Mouse (Mus musculus): ENCODE measurements around the gene Arhgef17.

Arhgef17 gene

DNA sequence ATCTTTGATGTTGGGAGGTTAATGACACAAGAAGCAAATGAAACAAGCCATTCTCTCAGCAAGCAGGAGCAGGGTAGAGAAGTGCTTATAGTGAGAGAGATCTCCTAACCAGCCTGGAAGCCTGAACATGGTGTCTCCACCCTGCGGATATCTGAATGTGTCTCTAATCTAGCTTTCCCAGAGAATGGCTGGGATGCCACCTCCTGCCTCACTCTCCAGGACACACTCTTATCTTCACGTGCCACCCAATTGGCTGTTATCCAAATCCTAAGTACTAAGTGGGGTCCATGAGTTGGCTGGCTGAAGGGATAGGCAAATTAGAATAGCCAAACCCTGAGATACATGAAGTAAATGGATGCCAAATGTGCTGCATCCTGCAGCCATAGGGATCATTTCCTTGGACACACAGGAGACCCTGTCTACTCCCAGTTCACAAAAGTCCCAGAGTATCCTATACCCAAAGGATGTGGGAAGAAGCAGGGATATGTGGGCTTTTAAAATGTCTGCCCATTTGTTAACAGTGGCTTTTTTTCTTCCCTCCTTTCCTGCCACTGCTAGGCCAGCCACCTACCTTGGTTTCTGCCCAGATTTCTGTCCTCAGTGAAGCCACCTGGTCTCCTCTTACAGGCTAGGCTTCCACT, 87.4 kb downstream of the Arhgef17 start:
- DNase-seq: no peak

DNA sequence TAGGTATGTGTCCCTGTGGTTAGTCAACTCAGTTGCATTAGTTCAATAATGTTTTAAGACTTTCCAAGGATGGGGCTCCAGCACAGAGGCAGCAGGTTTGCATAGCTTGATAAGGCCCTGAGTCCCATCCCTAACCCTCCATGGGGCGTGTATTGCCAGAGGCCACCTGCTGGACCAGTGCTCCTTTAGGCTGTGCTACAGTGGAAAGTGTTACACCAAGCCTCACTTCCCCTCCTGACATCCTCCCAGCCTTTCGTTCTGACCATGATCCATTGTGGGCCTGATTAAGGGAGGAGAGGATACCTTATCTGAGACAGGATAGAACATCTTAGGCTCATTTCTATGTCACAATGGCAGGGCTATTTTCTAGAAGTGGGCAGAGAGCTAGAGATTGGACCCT, 88.0 kb downstream of the Arhgef17 start:
- no peak for DNase-seq

DNA sequence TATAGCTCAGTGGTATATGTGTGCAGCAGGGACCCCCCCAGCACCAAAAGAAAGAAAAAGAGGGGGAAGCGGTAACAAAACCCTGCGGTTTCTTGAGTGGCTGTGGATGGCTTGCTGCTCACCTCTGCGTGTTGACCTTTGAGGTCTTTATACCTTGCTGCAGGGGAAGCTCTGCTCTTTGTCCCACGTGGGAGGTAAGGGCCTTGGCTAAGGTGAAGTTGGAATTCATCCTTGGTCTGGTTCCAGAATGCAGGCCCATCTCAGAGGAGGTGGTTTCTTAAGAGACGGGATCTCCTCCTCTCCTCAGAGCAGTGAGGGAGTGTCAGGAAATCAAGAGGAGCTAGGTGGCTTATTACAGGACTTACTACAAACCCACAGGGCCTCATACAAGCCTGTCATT, 89.7 kb downstream of the Arhgef17 start:
- DNase-seq: peak; percentile 29 to 33

DNA sequence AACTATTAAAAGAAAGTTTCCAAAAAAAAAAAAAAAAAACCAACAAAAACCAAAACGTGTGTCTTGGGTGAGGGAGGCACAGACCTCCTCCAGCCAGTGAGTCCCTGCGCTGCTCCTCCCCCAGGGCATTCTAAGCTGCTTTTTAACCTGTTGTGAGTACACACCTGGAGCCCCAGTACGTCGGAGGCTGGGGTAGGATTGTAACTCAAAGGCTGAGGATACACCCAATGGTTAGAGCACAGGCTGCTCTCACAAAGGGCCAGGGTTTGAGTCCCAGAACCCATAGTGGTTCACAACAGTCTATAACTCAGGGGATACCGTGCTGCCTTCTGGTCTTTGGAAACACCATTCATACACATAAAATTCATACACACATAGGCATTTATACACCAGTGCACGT, 90.3 kb downstream of the Arhgef17 start:
- DNase-seq: no peak

DNA sequence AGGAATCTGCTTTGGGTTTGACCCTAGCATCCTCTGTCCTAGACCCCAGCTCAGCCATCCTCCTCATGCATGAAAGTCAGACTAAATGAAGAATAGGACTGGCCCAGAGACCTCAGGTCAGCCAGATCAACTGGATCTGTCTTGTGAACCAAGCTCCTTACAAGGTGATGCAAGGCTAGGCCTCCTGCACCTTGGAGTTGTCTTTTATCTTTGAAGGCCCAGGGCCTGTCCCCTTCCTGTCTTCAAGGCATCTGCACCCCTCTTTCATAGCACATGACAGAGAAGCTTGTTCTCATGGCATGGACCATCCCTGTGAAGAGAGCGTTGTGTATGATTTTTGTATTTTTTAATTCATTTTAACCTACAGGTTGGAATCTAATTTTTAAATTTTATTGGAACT, 91.0 kb downstream of the Arhgef17 start:
- no peak for DNase-seq

DNA sequence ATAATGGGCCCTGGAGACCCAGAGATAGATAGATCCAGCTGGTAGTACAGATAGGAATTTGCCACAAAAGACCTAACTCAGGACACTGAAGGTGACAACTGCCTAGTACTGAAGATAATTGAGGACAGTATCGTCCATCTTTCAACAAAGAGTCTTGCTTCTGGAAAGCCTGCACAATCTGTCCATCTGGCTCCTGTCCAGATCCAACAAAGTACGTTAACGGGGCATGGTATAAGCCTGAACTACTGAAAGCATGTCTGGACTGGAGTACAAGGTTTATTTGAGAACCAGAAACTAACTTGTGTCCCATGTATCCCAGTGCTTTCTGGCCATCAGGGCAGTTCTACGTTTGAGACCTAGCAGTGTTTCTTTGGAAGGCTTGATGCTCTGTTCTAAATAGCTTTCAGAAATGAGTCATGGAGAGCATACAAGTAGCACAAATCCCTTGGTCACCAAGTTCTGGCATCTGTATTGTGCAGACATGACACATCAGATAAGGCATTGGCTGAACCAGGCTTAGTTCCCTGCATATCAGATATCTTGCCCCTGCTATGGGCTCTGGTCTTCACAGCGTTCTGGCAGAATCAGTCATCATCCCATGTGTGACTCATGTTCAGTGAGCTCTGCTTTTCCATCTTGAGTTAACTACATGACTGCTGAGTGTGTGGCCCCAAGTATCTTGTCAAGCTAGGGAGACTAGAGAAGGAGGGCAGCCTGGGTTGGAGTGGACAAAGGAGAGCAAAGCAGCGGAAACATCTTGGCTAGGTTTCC, 92.1 kb downstream of the Arhgef17 start:
- no peak for DNase-seq

DNA sequence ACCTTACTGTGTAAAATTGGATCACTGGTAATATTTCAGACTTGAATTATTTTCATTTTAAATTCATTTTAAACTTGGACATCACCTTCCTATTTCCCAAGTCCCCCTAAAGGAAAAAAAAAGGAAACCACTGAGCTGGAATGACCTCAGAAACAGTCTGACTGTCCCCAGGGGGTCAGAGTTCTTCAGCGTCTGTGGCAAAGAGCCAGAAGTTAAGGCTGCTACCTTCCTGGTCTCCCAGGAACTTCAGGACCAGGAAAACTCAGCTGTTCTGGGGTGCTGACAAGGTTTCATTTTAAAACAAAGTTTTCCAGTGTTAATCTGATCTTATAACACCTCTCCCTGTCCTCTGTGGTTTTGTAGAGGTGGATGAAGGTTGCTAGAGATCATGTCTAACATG, 94.2 kb downstream of the Arhgef17 start:
- DNase-seq: peak; percentile 44 to 53

DNA sequence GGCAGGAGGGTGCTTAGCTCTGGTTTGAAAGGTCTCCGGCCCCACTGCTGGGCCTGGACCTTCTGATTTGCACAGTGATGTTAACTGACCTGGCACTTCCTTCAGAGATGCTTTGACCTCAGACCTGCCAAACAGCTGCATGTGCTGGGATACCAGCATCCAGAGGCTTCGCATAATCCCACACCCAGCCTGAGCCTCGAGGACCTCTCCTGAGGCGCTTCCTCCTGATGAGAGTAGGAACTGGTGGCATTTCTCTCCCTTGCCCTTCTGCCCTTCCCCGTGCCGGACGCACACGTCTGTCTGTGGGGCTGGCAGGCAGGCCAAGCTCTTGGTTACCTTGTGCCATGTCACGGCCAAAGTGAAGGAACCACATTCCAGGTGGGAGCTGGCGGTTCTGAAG, 95.2 kb downstream of the Arhgef17 start:
- DNase-seq: no peak

DNA sequence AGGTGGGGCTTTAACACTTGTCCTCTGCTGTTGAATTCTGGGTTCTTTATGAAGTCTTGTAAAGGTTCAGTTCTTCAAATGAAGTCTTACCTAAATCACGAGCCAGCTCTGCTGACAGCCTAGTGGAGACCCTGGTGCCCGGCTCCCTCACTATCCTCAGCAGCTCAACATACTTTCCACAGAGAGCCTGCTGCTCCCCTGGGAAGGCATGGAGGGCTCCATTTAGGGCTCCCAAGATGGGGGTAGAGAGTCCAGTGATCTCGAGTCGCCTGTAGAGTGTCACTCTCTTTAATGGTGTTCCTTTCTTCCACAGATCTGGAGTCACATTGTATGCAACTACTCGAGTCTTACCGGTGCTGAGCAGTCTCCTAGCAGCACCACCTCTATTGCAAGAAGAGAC, 96.2 kb downstream of the Arhgef17 start:
- no peak for DNase-seq

DNA sequence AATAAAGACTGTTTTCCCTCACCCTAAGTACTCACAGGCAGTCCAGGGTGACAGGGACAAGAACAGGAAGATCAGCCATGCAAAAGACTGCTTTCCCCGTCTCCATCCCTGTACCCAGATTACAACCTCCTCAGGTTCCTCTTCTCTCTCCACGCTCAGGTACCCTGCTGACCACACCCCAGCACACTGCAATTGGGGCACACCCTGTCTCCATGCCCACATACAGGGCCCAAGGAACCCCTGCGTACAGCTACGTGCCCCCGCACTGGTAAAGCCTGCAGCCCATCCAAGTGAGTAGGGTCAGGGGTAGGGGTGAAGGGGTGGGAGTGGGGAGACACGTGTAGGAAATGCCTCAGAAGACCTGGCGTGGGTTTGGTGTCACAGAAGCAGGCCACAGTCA, 96.7 kb downstream of the Arhgef17 start:
- DNase-seq: no peak

DNA sequence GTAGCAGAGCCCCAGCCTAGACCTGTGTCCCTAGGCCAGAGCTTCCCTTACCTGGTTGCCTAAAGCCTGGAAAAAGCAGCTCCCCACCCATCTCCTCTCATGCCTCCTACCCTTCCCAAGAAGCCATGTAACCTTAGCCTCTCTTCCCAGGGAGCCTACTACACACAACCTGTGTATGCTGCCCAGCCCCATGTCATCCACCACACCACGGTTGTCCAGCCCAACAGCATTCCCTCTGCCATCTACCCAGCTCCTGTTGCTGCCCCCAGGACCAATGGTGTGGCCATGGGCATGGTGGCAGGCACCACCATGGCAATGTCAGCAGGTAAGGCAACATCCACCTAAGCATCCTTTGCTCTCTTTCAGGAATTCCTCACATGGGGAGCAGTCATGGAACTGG, 98.0 kb downstream of the Arhgef17 start:
- DNase-seq: no peak

DNA sequence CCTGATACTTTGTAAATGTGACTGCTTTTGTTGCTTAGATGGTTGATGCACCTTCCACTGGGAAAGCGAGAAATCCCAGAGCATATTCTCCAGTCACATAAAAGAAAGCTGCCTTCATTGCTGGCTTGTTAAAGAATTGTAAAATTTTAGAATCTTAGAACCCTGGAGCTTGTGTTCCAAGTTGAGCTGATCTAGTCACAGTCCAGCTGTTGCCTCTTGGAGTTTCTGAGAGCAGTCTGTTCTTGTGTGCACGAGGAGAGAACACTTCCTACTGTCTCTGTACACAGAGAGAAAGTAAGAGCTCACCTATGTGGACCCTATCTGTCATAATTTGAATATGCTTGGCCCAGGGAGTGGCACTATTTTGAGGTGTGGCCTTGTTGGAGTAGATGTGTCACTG, 103.4 kb downstream of the Arhgef17 start:
- DNase-seq: no peak

DNA sequence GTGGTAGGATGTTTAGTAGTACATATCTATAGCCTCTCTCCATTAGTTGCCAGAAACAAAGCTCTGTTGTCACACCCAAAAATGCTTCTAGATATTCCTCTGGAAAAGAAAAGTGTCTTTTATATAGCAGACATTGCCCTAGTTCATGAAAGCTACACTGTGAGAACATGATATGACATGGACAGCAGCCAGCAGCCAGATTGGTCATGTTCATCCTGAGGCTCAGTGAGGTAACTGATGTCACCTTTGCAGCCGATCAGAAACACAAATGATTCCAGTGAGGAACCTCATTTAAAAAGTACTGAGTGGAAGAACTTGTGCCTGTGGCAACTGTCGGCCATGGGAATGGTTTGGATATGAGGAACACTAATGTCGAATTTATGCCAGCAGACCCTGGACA, 107.2 kb downstream of the Arhgef17 start:
- DNase-seq: no peak

Measured in kidney, adult 8-10 months (tissue).